Mouse (Mus musculus) thymus, adult 2 months (tissue): ENCODE measurements around the gene Tomm6.

Source experiments
- CTCF ChIP-seq: fragments of 200-500 bp; IDR thresholded peaks from 2 replicates; pipeline ENCODE4 v1.5.1; 2012; ENCODE audit warnings: mild to moderate bottlenecking, control low read depth, low read length, moderate library complexity, borderline replicate concordance; ENCODE audit not compliant: control insufficient read depth, poor library complexity, insufficient read depth; ENCODE audit errors: extremely low read depth
- POLR2A ChIP-seq: fragments of 200-500 bp; IDR thresholded peaks from 2 replicates; pipeline ENCODE4 v1.6.1; 2012; ENCODE audit warnings: mild to moderate bottlenecking, low read length, control low read depth, moderate library complexity; ENCODE audit not compliant: control insufficient read depth, poor library complexity, insufficient read depth; ENCODE audit errors: extremely low read depth

DNA sequence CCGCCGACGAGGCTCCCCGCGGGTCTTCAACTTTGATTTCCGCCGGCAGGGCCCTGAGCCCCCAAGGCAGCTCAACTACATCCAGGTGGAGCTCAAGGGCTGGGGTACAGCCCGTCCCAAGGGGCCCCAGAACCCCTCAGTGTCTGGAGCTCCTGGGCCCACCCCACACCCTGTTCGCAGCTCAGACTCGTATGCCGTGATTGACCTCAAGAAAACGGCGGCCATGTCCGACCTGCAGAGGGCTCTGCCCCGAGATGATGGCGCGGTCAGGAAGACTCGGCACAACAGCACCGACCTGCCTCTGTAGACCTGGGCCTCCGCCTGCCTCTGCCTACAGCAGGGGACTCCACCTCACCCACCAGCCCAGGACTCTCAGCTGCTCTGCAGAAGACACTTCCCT, 15.4 kb upstream of the Tomm6 start:
- TF ChIP-seq CTCF, result no peak
- TF ChIP-seq POLR2A, result no peak
